Mouse (Mus musculus): Measurements from ENCODE around the gene Trip6.

DNA sequence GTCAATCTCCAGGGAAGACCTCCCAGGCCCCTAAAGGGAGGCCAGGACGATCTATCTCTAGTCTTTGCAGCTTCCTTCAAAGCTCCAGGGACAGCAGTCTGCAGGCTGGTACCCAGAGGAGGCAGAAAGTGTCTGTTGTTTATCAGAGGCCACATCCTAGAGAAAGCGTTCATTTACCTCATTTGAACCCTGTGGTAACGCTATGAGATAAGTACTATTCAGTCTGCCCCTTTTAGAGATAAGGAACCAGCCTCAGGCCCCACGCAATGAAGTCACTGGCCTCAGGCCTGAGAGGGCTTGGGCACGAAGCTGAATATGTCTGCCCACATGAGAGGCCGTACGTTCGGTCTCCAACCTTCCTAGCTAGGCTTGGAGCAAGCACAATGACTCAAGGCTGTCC is 3.2 kb upstream of the Trip6 start:
- TF ChIP-seq BHLHE40 (IDR thresholded peaks at IDR 0.05; ENCODE audit: low read depth, low read length) (no peak), POLR2A (IDR thresholded peaks at IDR 0.05; ENCODE audit: low read depth, low read length) (no peak), TBP (conservative IDR thresholded peaks at IDR 0.05; ENCODE audit: low read depth, low read length) (no peak), CTCF (conservative IDR thresholded peaks at IDR 0.05 in 1 of 2, IDR thresholded peaks at IDR 0.05 in 1 of 2; ENCODE audit: low read depth in 2 of 2, low read length in 2 of 2) (no peak), ETS1 (conservative IDR thresholded peaks at IDR 0.05; ENCODE audit: low read depth, low read length) (no peak), MEF2A (IDR thresholded peaks at IDR 0.05; ENCODE audit: borderline replicate concordance, low read depth, low read length) (no peak), USF2 (conservative IDR thresholded peaks at IDR 0.05; ENCODE audit: low read depth, low read length) (no peak), E2F4 (IDR thresholded peaks at IDR 0.05; ENCODE audit: insufficient replicate concordance, low read depth, low read length) (no peak), TCF12 (IDR thresholded peaks at IDR 0.05; ENCODE audit: low read depth, low read length) (no peak), UBTF (IDR thresholded peaks at IDR 0.05; ENCODE audit: low read depth, low read length) (no peak), ZC3H11A (IDR thresholded peaks at IDR 0.05; ENCODE audit: low read depth, low read length) (no peak), ZNF384 (IDR thresholded peaks at IDR 0.05; ENCODE audit: low read depth, low read length) (no peak), POLR2AphosphoS2 (IDR thresholded peaks at IDR 0.05; ENCODE audit: low read depth, low read length) (no peak), GABPA (IDR thresholded peaks at IDR 0.05; ENCODE audit: insufficient replicate concordance, low read depth, low read length) (no peak)
